In the genomic region with DNA sequence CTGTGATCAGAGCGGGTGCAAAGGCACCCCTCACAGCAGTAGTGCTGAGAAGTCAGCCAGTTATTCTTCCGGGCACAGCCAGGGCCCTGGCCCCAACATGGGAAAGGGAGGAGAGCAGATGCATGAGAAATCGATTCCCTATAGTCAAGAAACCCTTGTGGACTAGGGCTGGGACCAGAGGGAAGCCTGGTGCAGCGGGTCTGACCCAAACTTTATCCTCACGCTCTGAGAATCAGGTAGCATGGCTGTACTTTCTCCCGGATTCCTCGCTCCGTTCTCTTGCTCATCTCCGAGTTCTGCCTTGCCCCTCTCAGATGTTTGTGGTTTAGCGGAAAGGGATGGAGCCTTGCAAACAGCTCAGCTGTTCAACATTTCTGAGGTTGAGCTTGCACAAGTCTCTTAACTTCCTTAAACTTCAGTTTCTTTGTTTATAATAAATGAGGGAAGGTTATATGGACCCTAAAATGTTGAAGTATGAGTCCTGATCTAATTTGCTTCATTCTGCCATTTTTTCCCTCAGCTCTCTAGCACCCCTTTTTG, we compare ENCODE assay signal across 10 mouse cellular contexts. TPM values are rescaled to one million over a fixed set of nuclear protein-coding genes. Genes with fewer than 3 reads are reported as not detected.
DNase-seq lines count a peak whose midpoint lies in the region; ATAC-seq lines count a peak whose summit lies in the region.
"Had no signal": no experiment of that assay in that cellular context is flagged by ENCODE, and none has a peak within 500 bp of the region (broad histone marks: within the 10 kb centered on the region; RNA-seq: fewer than 3 reads in every experiment).

No protein-coding gene starts in this region.

- H3K4me3 ChIP-seq in lung, embryonic 15.5 days = peak overlapping the region; percentile 38
- H3K4me3 ChIP-seq in intestine, embryonic 16.5 days (ENCODE audit: low read length) = peak overlapping the region; percentile 24
- H3K4me3 ChIP-seq in neural tube, embryonic 15.5 days (replicated peaks) = peak overlapping the region; percentile 6; the same call in 1 of the 2 replicates

- H3K27ac ChIP-seq in lung, embryonic 15.5 days = peak overlapping the region; percentile 63
- H3K27ac ChIP-seq in intestine, embryonic 16.5 days (ENCODE audit: low read length) = peak overlapping the region; percentile 40
- H3K27ac ChIP-seq in neural tube, embryonic 15.5 days (replicated peaks) = no peak overlapping the region

- peak overlapping the region; percentile 8; the same call in 1 of the 2 replicates for H3K4me2 ChIP-seq in lung, embryonic 15.5 days
- no peak overlapping the region for H3K4me2 ChIP-seq in intestine, embryonic 16.5 days (ENCODE audit: low read depth, low read length)
- H3K4me2 ChIP-seq in neural tube, embryonic 15.5 days = no peak overlapping the region
- H3K4me2 ChIP-seq: heart, embryonic 11.5 days had no signal

- no peaks in the 10 kb centered on the region for H3K36me3 ChIP-seq in lung, embryonic 15.5 days
- no peaks in the 10 kb centered on the region for H3K36me3 ChIP-seq in intestine, embryonic 16.5 days (ENCODE audit: control insufficient read depth, insufficient read depth, low read length)
- H3K36me3 ChIP-seq in neural tube, embryonic 15.5 days = no peaks in the 10 kb centered on the region

- intact Hi-C loops in left cerebral cortex, postnatal 14 days (cut with DNase I) = no loop called here

- no peaks in the 10 kb centered on the region for H3K9me3 ChIP-seq in lung, embryonic 15.5 days
- no peaks in the 10 kb centered on the region for H3K9me3 ChIP-seq in intestine, embryonic 16.5 days (ENCODE audit: control insufficient read depth, low read length)
- no peaks in the 10 kb centered on the region for H3K9me3 ChIP-seq in neural tube, embryonic 15.5 days (replicated peaks)

- peak; percentile 93 for DNase-seq in heart, adult 11 months
- no peak for DNase-seq in heart, adult 8-10 months (ENCODE audit: low spot score)
- no peak for DNase-seq in lung, postnatal 10 days
- no peak for DNase-seq in left cerebral cortex, postnatal 14 days (ENCODE audit: low spot score in 2 of 2)
- DNase-seq in retina, embryonic 14.5 days (ENCODE audit: low spot score) = no peak

- H3K4me1 ChIP-seq in lung, embryonic 15.5 days = peaks cover under 1% of the 10 kb centered on the region; the same call in 1 of the 2 replicates
- peaks cover 6% of the 10 kb centered on the region; the same call in 1 of the 2 replicates for H3K4me1 ChIP-seq in intestine, embryonic 16.5 days (ENCODE audit: control insufficient read depth, insufficient read depth, low read length)
- H3K4me1 ChIP-seq in neural tube, embryonic 15.5 days = no peaks in the 10 kb centered on the region

- H3K9ac ChIP-seq in lung, embryonic 15.5 days = peak overlapping the region; percentile 36
- peak overlapping the region; percentile 40 for H3K9ac ChIP-seq in intestine, embryonic 16.5 days (ENCODE audit: low read depth, low read length)
- no peak overlapping the region for H3K9ac ChIP-seq in neural tube, embryonic 15.5 days (replicated peaks)

- ATAC-seq in lung, embryonic 15.5 days (ENCODE audit: borderline replicate concordance, extremely low read depth, low FRiP score, low TSS enrichment) = no peak
- no peak for ATAC-seq in intestine, embryonic 16.5 days
- no peak for ATAC-seq in neural tube, embryonic 15.5 days (ENCODE audit: low FRiP score)

- WGBS in lung, embryonic 15.5 days = 23% methylated on average over 10 of the region's 10 CpGs
- 54% methylated on average over 10 of the region's 10 CpGs for WGBS in intestine, embryonic 16.5 days
- WGBS in neural tube, embryonic 15.5 days = 81% methylated on average over 10 of the region's 10 CpGs

- no peaks in the 10 kb centered on the region for H3K27me3 ChIP-seq in lung, embryonic 15.5 days
- H3K27me3 ChIP-seq in intestine, embryonic 16.5 days (replicated peaks; ENCODE audit: control insufficient read depth, insufficient read depth, low read length) = no peaks in the 10 kb centered on the region
- no peaks in the 10 kb centered on the region for H3K27me3 ChIP-seq in neural tube, embryonic 15.5 days (replicated peaks)

RNA-seq across cellular contexts. Expression of a gene that starts 1.6 kb away (rescaled TPM):
- total RNA-seq in heart, adult 8-10 months (2022) = 10 to 100 TPM; 10.3 to 26.7 (median 25.4) TPM
- 181 and 184 TPM in 2 replicates for polyA plus RNA-seq in lung, embryonic 15.5 days (2015; fragmentation: Nextera tagmentation; extraction: Ambion mirVana)
- 61.8 and 62.0 TPM in 2 replicates for polyA plus RNA-seq in intestine, embryonic 16.5 days (2015; fragmentation: Nextera tagmentation; extraction: Ambion mirVana)
- 29.8 and 45.8 TPM in 2 replicates for polyA plus RNA-seq in neural tube, embryonic 15.5 days (2015; fragmentation: Nextera tagmentation; extraction: Ambion mirVana)
- 10 to 100 TPM; 10.5 to 12.5 TPM for total RNA-seq in left cerebral cortex, postnatal 14 days (2021)

RNA-seq across cellular contexts. Expression of a gene that starts 59.3 kb away (rescaled TPM):
- total RNA-seq in heart, adult 8-10 months (2022) = 1 to 10 TPM in 3 of 4 experiments, under 1 TPM in 1; 0.84 to 2.4 (median 2.0) TPM
- polyA plus RNA-seq in lung, embryonic 15.5 days (2015; fragmentation: Nextera tagmentation; extraction: Ambion mirVana) = 0.29 and 0.35 TPM in 2 replicates
- 3.4 and 4.0 TPM in 2 replicates for polyA plus RNA-seq in intestine, embryonic 16.5 days (2015; fragmentation: Nextera tagmentation; extraction: Ambion mirVana)
- 9.5 and 9.6 TPM in 2 replicates for polyA plus RNA-seq in neural tube, embryonic 15.5 days (2015; fragmentation: Nextera tagmentation; extraction: Ambion mirVana)
- 10 to 100 TPM; 35.6 to 44.1 TPM for total RNA-seq in left cerebral cortex, postnatal 14 days (2021)
- total RNA-seq: liver, adult 2 months had no signal
- polyA plus RNA-seq: liver, adult 2 months had no signal
